Mouse (Mus musculus): ENCODE results near the gene Mxi1.
A peak's percentile ranks its signal among the peaks of the same experiment; 100 is the strongest.

Gene Mxi1

DNA sequence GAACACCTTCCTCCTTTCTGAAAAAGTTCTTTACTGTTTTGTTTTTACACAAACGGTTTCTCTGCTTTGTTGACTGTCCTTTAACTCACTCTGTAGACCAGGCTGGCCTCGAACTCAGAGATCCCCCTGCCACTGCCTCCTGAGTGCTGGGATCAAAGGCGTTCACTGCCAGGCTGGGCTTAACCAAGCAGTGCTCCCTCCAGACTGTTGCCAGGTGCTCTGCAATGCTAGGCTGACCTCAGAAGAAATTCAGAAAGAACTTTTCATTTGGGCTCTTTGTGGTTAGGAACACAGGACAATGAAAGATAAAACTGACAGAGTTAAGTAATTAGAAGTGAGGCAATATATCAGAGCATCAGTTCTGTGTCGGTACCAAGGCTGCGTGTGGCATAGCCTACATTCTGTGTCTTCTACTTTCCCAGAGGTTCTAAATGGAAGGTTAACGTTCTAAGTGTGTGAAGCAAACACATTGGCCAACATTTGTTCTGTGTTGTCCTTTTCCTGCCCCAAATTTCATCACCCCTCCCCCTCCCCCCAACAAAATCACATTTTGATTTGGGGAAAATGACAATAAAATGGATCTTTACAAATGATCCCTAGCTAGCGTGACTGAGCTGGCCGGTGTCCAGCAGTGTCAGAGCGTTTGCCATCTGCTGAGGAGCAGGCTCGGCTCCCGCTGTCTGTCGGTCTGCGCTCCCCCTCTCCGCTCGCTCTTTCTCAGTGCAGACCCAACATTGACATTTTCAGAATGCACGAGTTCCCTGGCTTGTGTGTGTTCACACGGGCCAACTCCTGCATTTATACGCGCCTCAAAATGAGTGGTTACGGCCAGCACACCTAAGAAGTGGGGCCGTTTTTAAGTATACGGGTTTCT lies 49.1 kb downstream of the Mxi1 start:
- peak; percentile 62; the same call in 1 of the 2 replicates for ATAC-seq (ENCODE audit: insufficient number of reproducible peaks, low FRiP score, low TSS enrichment)

DNA sequence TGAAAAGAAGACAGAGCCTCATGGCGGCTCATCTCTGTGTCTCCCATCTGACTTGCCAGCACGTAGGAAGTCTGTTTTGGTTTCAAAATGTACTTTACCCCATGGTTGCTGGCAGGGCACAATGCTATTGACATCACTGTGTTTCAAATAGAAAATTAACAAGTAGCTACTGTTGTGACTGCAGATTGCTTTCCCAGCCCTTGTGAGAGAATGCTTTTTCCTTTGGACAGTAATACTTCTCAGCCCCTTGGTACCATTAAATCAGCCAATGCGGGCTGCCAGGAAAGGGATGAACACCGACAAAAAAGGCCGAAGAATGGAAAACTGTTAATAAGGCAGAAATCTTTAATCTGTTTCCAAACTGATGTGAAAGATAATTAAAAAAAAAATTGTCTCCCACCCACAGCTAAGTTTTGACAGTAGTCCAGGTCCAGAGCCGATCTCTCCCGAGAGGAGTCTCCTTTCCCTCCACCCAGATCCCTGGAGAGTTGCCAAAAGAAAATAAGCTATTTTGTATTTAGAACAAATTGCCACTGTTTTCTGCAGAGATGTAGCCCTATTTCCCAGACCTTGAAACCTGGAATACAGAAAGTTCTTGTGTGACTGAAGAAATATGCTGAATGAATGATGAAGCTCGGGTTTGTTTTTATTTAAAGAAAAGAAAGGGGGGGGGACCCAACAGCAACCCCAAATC lies 50.1 kb downstream of the Mxi1 start:
- peak; percentile 43; the same call in 1 of the 2 replicates for ATAC-seq (ENCODE audit: insufficient number of reproducible peaks, low FRiP score, low TSS enrichment)

DNA sequence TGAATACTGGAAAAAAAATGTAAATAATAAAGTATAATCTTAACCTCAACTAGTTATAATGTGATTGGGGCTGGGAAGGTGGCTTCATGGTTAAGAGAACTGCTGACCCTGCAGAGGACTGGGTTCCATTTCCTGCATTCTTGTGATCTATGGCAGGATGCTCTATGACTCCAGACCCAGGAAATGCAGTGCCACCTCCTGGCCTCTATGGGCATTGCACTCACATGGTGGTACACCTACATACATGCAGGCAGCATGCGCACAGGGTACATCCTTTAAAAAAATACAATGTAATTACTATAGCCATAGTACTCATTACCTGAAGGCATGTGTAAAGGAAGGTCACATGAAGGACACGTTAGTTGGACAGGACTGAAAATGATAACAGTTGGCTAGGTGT lies 52.6 kb downstream of the Mxi1 start:
- no peak for ATAC-seq (ENCODE audit: insufficient number of reproducible peaks, low FRiP score, low TSS enrichment)

DNA sequence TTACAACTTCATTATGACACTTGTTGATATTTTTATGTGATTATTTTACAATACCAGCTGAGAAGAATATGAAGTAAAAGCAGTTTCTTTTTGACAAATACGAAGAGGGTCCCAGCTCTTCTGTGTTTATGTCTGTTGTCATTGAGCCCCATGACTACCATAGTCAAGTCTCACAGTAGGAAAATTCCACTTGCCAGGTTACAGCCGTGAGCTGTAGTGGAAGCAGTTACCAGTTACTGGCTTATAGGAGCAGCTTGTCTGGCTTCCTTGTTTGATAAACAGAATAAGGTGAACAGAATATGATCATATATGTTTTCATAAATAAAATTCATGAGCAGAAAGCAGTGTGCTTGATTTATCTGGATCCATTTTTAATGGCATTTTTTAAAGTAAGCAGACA lies 54.2 kb downstream of the Mxi1 start:
- no peak for ATAC-seq (ENCODE audit: insufficient number of reproducible peaks, low FRiP score, low TSS enrichment)

DNA sequence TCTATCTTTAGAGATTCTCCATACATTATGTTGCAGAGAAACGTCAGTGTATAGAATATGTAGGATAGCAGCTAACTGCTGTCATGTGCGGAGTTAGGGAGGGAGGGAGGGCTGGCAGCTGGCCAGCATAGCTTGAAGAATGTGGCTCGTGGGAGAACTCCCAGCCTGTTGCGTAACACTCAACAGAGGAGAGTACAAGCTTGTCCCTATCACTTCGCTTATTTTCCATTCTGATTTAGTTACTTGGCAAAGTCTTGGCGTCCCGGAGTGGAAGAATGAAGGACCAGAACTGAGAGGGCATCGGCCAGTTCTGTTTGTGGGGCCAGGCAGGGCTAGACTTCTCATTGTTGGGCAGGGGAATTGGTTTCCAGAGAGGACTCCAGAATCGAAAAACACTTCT lies 54.6 kb downstream of the Mxi1 start:
- ATAC-seq (ENCODE audit: insufficient number of reproducible peaks, low FRiP score, low TSS enrichment): 0 out of 2 replicates have a peak, but pooled peaks have one; percentile 33

DNA sequence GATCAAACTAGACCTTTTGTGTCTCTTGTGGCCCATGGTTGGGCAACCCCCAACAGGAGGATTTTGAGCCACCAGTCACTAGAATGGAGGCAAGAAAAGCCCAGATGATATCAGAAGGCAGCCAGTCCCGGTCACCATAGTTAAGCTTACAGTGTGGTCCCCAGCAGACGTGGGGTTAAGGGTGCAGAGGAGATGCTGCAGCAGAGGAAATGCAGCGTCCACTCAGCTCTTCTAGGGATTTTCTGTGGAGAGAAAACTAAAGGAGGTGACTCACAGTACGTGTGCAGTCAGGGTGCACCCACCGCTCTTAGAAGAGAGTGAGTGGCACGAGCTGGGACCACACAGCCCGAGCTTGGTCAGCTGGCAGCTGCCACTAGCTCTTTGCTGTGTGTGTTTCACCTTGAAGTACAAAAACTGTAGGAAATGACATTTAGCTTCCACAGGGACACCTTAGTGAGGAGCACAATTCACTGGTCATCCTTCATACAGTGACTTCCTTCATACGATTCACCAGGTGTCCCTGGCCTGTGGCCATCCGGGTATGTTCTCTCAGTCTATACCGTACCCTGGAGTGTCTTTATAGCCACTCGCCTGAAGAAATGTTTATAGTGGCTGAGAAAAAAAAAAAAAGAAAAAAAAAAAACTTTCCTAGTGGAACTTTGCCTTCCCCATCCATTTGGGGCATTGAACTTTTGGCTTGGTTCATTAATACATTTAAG lies 55.9 kb downstream of the Mxi1 start:
- no peak for ATAC-seq (ENCODE audit: insufficient number of reproducible peaks, low FRiP score, low TSS enrichment)

DNA sequence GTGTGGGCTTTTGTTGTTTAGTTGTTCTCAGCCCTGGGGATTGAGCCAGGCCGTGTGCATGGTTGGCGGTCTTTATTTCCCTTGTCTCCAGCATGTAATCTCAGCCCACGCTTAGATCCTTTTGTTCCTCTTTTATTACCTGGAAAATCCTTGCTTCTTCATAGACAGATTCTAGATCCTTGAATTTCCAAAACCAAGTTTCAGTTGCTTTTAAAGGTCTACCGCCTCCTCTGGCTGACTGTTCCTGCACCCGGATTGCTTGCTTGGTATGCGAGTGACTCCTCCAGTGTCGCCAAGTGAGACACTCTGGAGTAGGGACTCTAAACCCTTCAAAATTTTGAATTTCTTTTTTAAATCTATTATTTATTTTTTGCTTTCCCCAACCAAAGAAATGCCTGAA lies 56.6 kb downstream of the Mxi1 start:
- no peak for ATAC-seq (ENCODE audit: insufficient number of reproducible peaks, low FRiP score, low TSS enrichment)

DNA sequence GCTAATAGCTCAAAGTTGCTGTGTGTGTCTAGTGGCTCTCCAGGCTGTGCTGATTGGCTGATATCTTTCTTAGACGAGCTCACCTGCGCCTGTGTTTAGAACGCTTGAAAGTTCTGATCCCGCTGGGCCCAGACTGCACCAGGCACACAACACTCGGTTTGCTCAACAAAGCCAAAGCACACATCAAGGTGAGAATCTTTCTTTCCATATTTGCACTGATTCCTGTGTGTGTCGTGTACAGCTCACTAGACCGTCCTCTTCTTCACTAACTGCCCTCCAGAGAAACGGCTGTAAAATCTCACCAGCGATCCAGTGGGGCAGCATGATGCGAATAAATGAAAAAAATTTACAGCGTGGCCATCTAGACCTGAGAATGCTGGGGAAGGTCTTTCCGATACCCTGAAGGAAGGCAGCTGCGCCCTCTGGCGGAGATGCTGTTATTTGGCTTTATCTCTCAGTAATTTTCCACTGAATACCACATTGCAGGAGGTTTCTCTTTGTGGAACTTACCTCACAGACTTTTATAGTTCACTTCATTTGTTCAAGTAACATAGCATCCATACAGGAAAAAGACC lies 59.2 kb downstream of the Mxi1 start:
- ATAC-seq (ENCODE audit: insufficient number of reproducible peaks, low FRiP score, low TSS enrichment): peak; percentile 22; the same call in 1 of the 2 replicates

DNA sequence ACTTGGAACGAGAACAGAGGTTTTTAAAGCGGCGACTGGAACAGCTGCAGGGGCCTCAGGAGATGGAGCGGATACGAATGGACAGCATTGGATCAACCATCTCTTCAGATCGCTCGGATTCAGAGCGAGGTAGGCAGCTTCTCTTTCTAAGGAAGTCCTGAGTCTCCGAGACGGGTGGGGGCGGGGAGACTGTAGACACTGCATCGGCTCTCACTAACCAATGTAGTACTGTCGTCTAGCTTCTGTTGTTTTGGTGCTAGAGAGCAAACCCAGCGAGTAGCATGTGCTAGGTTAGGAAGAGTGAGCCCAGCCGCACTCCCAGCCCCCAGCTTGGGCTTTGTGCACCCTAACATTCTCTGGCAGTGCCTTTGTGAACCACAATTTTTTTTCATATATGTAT lies 59.9 kb downstream of the Mxi1 start:
- ATAC-seq (ENCODE audit: insufficient number of reproducible peaks, low FRiP score, low TSS enrichment): peak; percentile 36; the same call in 1 of the 2 replicates

DNA sequence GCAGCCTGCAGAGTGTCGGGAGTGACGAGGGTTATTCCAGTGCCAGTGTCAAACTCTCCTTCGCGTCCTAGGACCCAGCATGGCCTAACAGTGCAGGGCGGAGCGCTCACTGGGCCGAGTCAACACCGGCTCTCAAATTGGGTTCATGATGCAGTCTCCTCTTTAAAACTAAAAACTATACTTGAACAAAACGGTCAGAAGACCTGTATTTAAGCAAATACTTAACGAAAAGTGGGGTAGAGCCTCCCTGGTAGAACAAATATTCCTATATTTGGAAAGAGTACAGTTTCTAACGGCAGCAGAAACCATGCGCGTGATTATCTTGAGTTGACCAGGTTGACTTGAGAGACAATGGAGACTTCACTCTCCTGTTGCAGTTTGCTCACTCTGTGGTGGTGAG lies 61.3 kb downstream of the Mxi1 start, which contains the start of gene Gm10197:
TSS of gene Gm10197 (minus strand) at position 101 of the 400 bp plus-strand sequence.
- ATAC-seq (ENCODE audit: insufficient number of reproducible peaks, low FRiP score, low TSS enrichment): no peak

DNA sequence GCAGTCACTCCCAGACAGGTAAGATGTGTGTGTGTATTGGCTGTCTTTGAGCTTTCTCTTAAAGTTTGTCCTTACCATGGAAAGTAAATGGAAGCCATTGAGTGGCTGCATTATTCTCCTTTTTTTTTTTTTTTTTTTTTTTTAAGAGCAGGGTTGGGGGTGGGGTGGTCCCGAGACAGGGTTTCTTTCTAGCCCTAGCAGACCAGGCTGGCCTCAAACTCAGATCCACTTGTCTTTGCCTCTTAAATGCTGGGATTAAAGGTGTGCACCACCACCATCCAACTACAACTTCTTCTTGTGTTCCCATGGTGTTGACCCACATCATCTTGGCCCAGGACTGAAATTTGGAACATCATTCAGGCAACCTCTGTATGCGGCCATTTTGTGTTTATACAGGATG lies 63.3 kb downstream of the Mxi1 start:
- no peak for ATAC-seq (ENCODE audit: insufficient number of reproducible peaks, low FRiP score, low TSS enrichment)

DNA sequence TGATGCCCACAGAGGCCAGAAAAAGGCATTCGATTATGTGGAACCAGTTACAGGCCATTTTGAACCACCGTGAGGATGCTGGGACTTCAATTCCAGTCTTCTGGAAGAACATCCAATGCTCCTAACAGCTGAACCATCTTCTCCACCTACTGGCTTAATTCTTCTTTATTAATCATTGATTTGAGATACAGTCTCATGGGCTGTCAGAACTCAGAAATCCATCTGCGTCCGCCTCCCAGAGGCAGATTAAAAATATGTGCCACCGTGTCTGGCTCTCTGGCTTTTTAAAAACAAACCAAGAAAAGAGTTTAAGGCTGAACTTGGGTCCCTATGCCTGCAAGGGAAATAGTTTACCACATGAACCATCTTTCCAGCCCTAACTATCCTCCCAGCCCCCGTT lies 65.0 kb downstream of the Mxi1 start:
- no peak for ATAC-seq (ENCODE audit: insufficient number of reproducible peaks, low FRiP score, low TSS enrichment)

DNA sequence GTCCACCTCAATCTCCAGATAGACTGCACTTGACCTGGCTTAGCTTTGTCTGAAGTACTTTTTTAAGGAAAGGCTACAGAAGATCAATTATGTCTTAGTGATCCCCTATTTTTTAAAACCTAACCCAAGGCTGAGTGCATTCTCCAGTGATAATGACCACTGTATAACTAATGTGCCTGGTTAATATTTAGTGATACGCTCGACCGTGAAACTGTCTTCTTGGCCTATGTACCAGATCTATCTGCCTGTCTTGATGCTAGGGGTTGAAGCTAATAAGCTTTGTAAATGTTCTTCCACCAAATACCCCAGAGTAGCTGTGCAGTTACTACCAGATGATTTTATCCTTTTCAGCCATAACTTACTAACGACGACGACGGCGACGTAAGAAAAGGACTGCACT lies 65.5 kb downstream of the Mxi1 start:
- no peak for ATAC-seq (ENCODE audit: insufficient number of reproducible peaks, low FRiP score, low TSS enrichment)

DNA sequence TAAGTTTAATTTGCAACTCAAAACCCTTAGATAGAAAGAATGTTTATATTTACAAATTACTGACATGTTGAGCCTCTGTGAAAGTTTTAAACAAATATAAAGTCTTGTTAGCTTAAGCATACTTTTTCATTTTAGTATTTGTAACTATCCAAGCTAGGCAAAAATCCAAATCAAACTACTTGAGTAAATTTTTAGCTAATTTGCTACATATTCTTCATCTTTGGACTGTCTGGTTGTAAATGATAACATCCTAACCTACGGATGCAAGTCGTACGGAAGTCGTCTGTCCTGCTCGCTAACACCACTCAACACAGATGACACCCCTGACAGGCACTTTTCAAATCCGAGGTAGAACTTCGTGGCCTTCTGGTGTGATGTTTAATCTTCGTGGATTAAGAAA lies 67.3 kb downstream of the Mxi1 start:
- no peak for ATAC-seq (ENCODE audit: insufficient number of reproducible peaks, low FRiP score, low TSS enrichment)

DNA sequence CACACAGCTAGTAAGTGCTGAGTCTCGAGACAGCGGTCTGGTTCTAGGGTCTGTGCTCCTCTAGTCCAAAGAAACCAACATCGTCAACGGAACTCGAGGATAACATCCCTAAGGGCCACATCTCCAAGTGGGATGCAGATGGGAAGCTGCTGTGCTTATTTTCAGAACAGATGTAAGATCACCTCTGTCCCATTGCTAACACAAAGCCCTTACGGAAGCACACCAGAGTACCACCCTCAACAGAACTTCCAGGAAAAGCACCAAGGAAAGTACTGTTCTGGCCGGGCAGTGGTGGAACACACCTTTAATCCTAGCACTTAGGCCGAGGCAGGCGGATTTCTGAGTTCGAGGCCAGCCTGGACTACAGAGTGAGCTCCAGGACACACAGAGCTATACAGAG lies 68.1 kb downstream of the Mxi1 start:
- no peak for ATAC-seq (ENCODE audit: insufficient number of reproducible peaks, low FRiP score, low TSS enrichment)

DNA sequence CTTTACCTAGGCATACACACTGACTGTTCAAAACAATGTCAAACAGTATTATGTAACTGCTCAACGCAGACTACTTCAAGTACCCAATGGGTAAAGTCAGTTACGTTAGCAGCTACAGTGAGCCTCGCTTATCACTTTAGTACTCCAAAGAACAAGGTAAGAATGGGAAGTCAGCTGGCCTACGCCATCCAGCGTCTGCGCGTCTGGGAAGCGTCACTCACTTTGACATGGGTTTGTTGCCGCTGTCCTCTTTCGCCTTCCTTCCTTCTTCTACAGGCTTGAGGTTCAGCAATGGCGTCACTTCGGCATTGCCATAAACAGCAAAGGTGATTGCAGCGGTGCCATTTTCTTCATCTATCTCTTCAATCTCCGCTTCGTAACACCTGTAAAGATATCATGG lies 73.0 kb downstream of the Mxi1 start:
- ATAC-seq (ENCODE audit: insufficient number of reproducible peaks, low FRiP score, low TSS enrichment): no peak

DNA sequence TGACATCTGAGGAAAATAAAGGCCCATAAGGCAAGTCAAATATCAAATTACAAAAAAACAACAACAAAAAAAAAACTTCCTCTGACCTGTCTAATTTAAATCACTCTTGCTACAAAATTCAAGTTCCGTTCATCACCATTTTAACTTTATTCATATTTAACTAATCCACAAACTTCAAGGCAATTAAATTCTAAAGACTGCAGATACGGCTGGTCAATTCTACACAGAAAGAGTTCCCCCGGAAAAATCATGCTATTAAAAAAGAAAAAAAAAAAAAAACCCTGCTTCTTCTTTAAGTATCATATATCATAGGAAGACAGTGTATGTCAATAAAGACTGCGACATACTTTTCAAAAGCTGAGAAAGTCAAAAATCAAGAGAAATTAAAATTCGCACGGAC lies 79.1 kb downstream of the Mxi1 start:
- ATAC-seq (ENCODE audit: insufficient number of reproducible peaks, low FRiP score, low TSS enrichment): no peak

DNA sequence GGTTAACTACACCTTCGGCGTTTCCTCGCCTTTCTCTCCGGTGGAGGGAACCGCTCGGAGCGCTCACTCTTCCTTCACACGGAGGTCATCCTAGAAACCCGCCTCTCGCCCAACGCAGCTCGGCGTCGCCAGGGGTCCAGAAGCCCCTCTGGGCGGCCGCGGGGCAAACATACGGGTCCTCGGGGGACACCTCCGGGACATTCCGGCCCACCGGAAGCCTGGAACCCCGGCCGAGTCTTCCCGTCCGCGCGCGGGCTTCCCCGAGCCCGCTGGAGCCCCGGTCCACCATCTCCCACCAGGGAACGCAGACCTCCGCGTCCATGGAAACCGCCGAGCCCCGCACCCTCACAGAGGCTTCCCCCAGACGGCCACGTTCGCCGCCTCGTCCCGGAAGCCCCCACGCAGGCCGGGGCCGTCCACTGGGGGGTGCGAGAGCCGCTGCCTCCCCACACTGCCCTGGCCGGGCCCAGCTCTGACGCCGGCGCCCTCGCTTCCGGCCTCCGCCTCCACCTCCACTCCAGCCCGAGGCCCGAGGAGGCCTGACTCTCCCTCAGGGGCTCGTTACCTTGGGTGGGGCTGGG lies 79.6 kb downstream of the Mxi1 start:
- peak; percentile 49 for ATAC-seq (ENCODE audit: insufficient number of reproducible peaks, low FRiP score, low TSS enrichment)

DNA sequence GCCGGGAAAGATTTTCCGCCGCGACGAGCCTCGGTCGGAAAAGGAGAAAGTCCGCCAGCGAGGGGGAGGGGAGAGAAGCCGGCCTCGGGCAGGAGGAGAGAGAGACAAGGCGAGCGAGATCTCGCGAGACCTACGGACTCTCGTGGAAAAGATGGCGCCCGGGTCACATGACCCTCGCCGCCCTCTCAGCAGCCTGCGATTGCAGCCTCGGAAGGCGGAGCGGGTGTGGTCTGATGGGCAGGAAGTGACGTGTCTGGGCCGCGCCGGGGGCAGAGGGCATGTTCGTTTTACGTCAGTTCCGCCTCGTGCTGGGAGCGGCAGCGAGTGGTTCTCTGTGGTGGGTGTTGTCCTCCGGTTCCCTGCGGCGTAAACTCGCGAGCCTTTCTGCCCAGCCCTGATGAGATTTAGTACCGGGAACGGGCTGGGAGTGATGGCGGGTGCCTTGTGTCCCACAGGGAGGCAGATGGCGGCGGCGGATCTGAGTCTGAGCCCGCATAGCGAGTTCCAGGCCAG lies 80.2 kb downstream of the Mxi1 start, which contains the start of gene Smndc1:
TSS of gene Smndc1 (minus strand) at position 84 of the 513 bp plus-strand sequence.
- peak; percentile 95 for ATAC-seq (ENCODE audit: insufficient number of reproducible peaks, low FRiP score, low TSS enrichment)

DNA sequence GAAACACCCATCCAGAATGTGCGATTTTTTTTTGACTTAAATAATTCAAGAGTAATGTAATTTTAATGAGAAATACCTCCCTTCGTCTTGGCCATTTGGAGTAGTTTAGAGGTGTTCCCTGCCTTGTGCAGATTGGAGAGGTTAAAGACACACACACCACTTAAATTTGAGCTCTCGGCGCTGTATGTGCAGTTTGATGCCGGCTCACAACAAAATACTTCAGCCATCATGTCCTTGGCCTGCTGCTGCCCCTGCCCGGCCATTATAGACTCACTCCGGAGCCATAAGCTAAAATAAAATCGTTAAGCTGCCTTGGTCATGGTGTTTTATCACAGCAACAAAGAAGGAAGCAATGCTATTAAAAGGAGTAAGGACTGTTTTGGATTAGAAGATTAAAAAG lies 81.1 kb downstream of the Mxi1 start:
- ATAC-seq (ENCODE audit: insufficient number of reproducible peaks, low FRiP score, low TSS enrichment): no peak

Data from cerebellum, adult (tissue).